Mouse (Mus musculus) kidney, postnatal 10 days (tissue): Measurements from ENCODE around the gene Nsg2.

Experiments
- DNase-seq: peaks from one replicate; pipeline ENCODE4 v3.0.0; 2021; ENCODE audit warnings: mixed read lengths

The Nsg2 gene

GRCm38 (mm10) chr11:32087376-32087775, 87.1 kb downstream of the Nsg2 start:
- DNase-seq: no peak

- no peak for DNase-seq
Observed at GRCm38 (mm10) chr11:32087779-32088442, 87.6 kb downstream of the Nsg2 start.

- DNase-seq: no peak
Observed at GRCm38 (mm10) chr11:32095793-32096192, 95.5 kb downstream of the Nsg2 start.

- DNase-seq: no peak
Observed at GRCm38 (mm10) chr11:32096346-32096745, 96.1 kb downstream of the Nsg2 start.

- DNase-seq: peak; percentile 13
Observed at GRCm38 (mm10) chr11:32101059-32101632, 100.9 kb downstream of the Nsg2 start.

- DNase-seq: peak; percentile 26
Observed at GRCm38 (mm10) chr11:32102976-32103375, 102.7 kb downstream of the Nsg2 start.

GRCm38 (mm10) chr11:32104406-32105116, 104.3 kb downstream of the Nsg2 start:
- DNase-seq: no peak

- peak; percentile 25 for DNase-seq
Observed at GRCm38 (mm10) chr11:32105750-32106646, 105.7 kb downstream of the Nsg2 start.

GRCm38 (mm10) chr11:32106647-32106985, 106.4 kb downstream of the Nsg2 start:
- no peak for DNase-seq

- DNase-seq: no peak
Observed at GRCm38 (mm10) chr11:32108441-32108840, 108.2 kb downstream of the Nsg2 start.
